Mouse (Mus musculus) small intestine, adult 2 months (tissue): ENCODE data around the gene Sdk2.

Experiments
- CTCF ChIP-seq: fragments of 200-500 bp; IDR thresholded peaks from 2 replicates; pipeline ENCODE4 v1.5.1; 2012; ENCODE audit warnings: low read depth, mild to moderate bottlenecking, control low read depth, inconsistent platforms, low read length, moderate library complexity, mixed read lengths; ENCODE audit not compliant: insufficient replicate concordance, insufficient read length; ENCODE audit errors: extremely low read depth
- POLR2A ChIP-seq: fragments of 200-500 bp; IDR thresholded peaks from 2 replicates; pipeline ENCODE4 v1.6.1; 2012; ENCODE audit warnings: low read depth, mild to moderate bottlenecking, control low read depth, inconsistent platforms, low read length, moderate library complexity

GRCm38 (mm10) chr11:113787432-113788182 is 279.2 kb downstream of the Sdk2 start:
- TF ChIP-seq CTCF (no peak), POLR2A (no peak)
